In genomic region chr3:98074622-98075231, GRCm38 (mm10) we compare ENCODE assay signal across 15 mouse cellular contexts.
DNase-seq lines count a peak whose midpoint lies in the region; ATAC-seq lines count a peak whose summit lies in the region.
"Had no signal": no experiment of that assay in that cellular context is flagged by ENCODE, and none has a peak within 500 bp of the region (broad histone marks: within the 10 kb centered on the region; RNA-seq: fewer than 3 reads in every experiment).

No protein-coding gene starts in this region.

- no peak overlapping the region for H3K4me2 ChIP-seq in hindbrain, embryonic 11.5 days (replicated peaks; ENCODE audit: low read depth, low read length)
- H3K4me2 ChIP-seq in heart, embryonic 14.5 days (ENCODE audit: low read length) = no peak overlapping the region

- 0 out of 2 replicates have a peak, but pooled peaks cover 4% of the 10 kb centered on the region for H3K36me3 ChIP-seq in hindbrain, embryonic 11.5 days (ENCODE audit: control insufficient read depth, insufficient read depth, low read length)
- H3K36me3 ChIP-seq in hindbrain, embryonic 10.5 days = peaks cover 65% of the 10 kb centered on the region
- H3K36me3 ChIP-seq in heart, embryonic 14.5 days (ENCODE audit: control insufficient read depth, insufficient read depth, low read length) = peaks cover 61% of the 10 kb centered on the region

- ATAC-seq in hindbrain, embryonic 11.5 days (ENCODE audit: low FRiP score) = peak; percentile 35; the same call in 1 of the 2 replicates
- ATAC-seq in heart, embryonic 14.5 days (ENCODE audit: insufficient number of reproducible peaks, insufficient read depth, low FRiP score, low read depth) = 0 out of 2 replicates have a peak, but pooled peaks have one; percentile 55
- ATAC-seq: CD4-positive, CD25-positive, alpha-beta regulatory T cell, adult 4 months; inflammation-experienced regulatory T-cells, adult 6 months; midbrain, embryonic 16.5 days had no signal

- H3K9ac ChIP-seq in hindbrain, embryonic 11.5 days (ENCODE audit: low read depth, low read length) = no peak overlapping the region
- H3K9ac ChIP-seq in heart, embryonic 14.5 days (ENCODE audit: low read length) = no peak overlapping the region

- WGBS in hindbrain, embryonic 11.5 days = 54% methylated on average over 6 of the region's 6 CpGs
- 61% methylated on average over 6 of the region's 6 CpGs for WGBS in hindbrain, embryonic 10.5 days
- 56% methylated on average over 6 of the region's 6 CpGs for WGBS in heart, embryonic 14.5 days

- no peaks in the 10 kb centered on the region for H3K4me1 ChIP-seq in hindbrain, embryonic 11.5 days (replicated peaks; ENCODE audit: control insufficient read depth, insufficient read depth, low read length)
- peaks cover 7% of the 10 kb centered on the region for H3K4me1 ChIP-seq in hindbrain, embryonic 10.5 days (replicated peaks)
- peaks cover 5 to 7% of the 10 kb centered on the region in 2 experiments; a peak in 3 of 4 replicates for H3K4me1 ChIP-seq in heart, embryonic 14.5 days (ENCODE audit: control insufficient read depth in 2 of 2, insufficient read depth in 2 of 2, low read length in 2 of 2)

- H3K4me3 ChIP-seq in hindbrain, embryonic 11.5 days (ENCODE audit: low read depth, low read length) = no peak overlapping the region
- no peak overlapping the region for H3K4me3 ChIP-seq in hindbrain, embryonic 10.5 days
- H3K4me3 ChIP-seq in heart, embryonic 14.5 days (ENCODE audit: control insufficient read depth in 1 of 2, insufficient read depth in 1 of 2, low read depth in 1 of 2, low read length in 2 of 2) = no peak overlapping the region

- DNase-seq in hindbrain, embryonic 11.5 days (ENCODE audit: low spot score) = no peak
- DNase-seq in hindbrain, embryonic 10.5 days (ENCODE audit: low spot score) = no peak
- DNase-seq in R1 (ENCODE audit: low read depth, low spot score) (peak; percentile 27), MN1 (ENCODE audit: low spot score) (no peak)
- DNase-seq in kidney, postnatal 10 days = peak; percentile 64
- no peak for DNase-seq in urinary bladder, postnatal 25 days (ENCODE audit: low spot score)
- DNase-seq in urinary bladder, postnatal 14 days (ENCODE audit: low spot score) = no peak
- DNase-seq: adrenal gland, postnatal 10 days; liver; right cerebral cortex, postnatal 14 days had no signal

- no peaks in the 10 kb centered on the region for H3K27me3 ChIP-seq in hindbrain, embryonic 11.5 days (ENCODE audit: control insufficient read depth, insufficient read depth, low read length)
- no peaks in the 10 kb centered on the region for H3K27me3 ChIP-seq in hindbrain, embryonic 10.5 days (ENCODE audit: insufficient read depth, poor library complexity, severe bottlenecking)
- H3K27me3 ChIP-seq in heart, embryonic 14.5 days (ENCODE audit: control insufficient read depth, insufficient read depth, low read length) = no peaks in the 10 kb centered on the region

- H3K9me3 ChIP-seq in hindbrain, embryonic 11.5 days (ENCODE audit: control insufficient read depth, low read length) = no peaks in the 10 kb centered on the region
- no peaks in the 10 kb centered on the region for H3K9me3 ChIP-seq in hindbrain, embryonic 10.5 days
- H3K9me3 ChIP-seq in heart, embryonic 14.5 days (ENCODE audit: control insufficient read depth, low read length) = no peaks in the 10 kb centered on the region

- peak overlapping the region; percentile 54; the same call in 1 of the 2 replicates for H3K27ac ChIP-seq in hindbrain, embryonic 11.5 days (ENCODE audit: low read depth, low read length)
- H3K27ac ChIP-seq in hindbrain, embryonic 10.5 days = no peak overlapping the region
- 0 out of 4 replicates have a peak overlapping the region, but pooled peaks of 1 of the 2 experiments have one; percentile 33 for H3K27ac ChIP-seq in heart, embryonic 14.5 days (replicated peaks in 1 of 2; ENCODE audit: control insufficient read depth in 1 of 2, insufficient read depth in 1 of 2, low read depth in 2 of 2, low read length in 2 of 2)
- H3K27ac ChIP-seq: macrophage had no signal

Comparison
In these comparisons a context has a peak if more than half of its experiments do, and no peak if none do; other contexts are left out.
1. DNase-seq: peak in R1 (single experiment) and kidney, postnatal 10 days (single experiment); none in hindbrain, embryonic 11.5 days (single experiment), hindbrain, embryonic 10.5 days (single experiment), urinary bladder, postnatal 25 days (single experiment), MN1 (single experiment) and urinary bladder, postnatal 14 days (single experiment).